Mouse (Mus musculus) forebrain, embryonic 15.5 days (tissue): ENCODE measurements at regions not wholly inside any gene's neighbourhood (a gene's known extent, or its start where the extent isn't known, plus 50 kb on each side); places are given as distances from the start of the nearest gene placed in this dataset.

ENCODE experiments used
- ATAC-seq: fragments of 200-750 bp; cut with Nextera tagmentation; replicated peaks from 2 replicates; pipeline ENCODE4 v1.8.0; 2017; ENCODE audit warnings: mild to moderate bottlenecking, moderate TSS enrichment, moderate library complexity
- H3K27ac ChIP-seq: fragments of 300-500 bp; sonication (generic); replicated peaks from 2 replicates; pipeline ENCODE4 v1.5.1; 2015; ENCODE audit warnings: mild to moderate bottlenecking, inconsistent platforms
- H3K27me3 ChIP-seq: fragments of 300-500 bp; sonication (generic); 2 replicates; pipeline ENCODE4 v1.6.1; 2015; ENCODE audit warnings: inconsistent platforms
- H3K36me3 ChIP-seq: fragments of 300-500 bp; sonication (generic); 2 replicates; pipeline ENCODE4 v1.6.1; 2015; ENCODE audit warnings: mild to moderate bottlenecking, inconsistent platforms
- H3K4me1 ChIP-seq: fragments of 300-500 bp; sonication (generic); 2 replicates; pipeline ENCODE4 v1.6.1; 2015; ENCODE audit warnings: inconsistent platforms
- H3K4me2 ChIP-seq: fragments of 300-500 bp; sonication (generic); replicated peaks from 2 replicates; pipeline ENCODE4 v1.6.1; 2015; ENCODE audit warnings: mild to moderate bottlenecking, inconsistent platforms
- H3K4me3 ChIP-seq: fragments of 300-500 bp; sonication (generic); 2 replicates; pipeline ENCODE4 v1.5.1; 2015; ENCODE audit warnings: mild to moderate bottlenecking, inconsistent platforms
- H3K9ac ChIP-seq: fragments of 300-500 bp; sonication (generic); replicated peaks from 2 replicates; pipeline ENCODE4 v1.6.1; 2015; ENCODE audit warnings: mild to moderate bottlenecking, inconsistent platforms
- H3K9me3 ChIP-seq: fragments of 300-500 bp; sonication (generic); 2 replicates; pipeline ENCODE4 v1.6.1; 2016; ENCODE audit warnings: inconsistent platforms
- WGBS: fragments of 180-500 bp; shearing (Covaris S2); methylation state at CpG from one replicate; pipeline ENCODE4 v1.1.7; 2015; ENCODE audit warnings: mixed read lengths; 5-methylcytosine and 5-hydroxymethylcytosine counted together

DNA sequence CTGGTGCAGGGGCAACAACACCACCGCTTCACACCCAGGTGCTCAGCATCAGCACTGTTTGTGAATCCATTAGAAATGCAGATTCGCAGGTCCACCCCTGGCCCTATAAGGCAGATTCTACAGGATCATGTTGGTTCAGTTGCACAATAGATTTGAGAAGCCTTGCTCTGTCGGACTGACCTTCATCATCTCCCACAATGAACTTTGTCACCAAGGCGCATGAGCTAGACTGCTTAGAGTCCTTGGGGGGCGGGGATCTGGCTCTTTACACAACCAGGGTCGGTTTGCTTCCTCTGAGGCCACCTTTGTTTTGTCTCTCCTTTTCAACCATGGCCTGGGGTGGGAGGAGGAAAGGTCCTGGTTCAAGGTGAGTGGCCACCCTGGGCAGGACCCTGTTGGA lies 209.7 kb downstream of the Igsf11 start:
- no peak for ATAC-seq

DNA sequence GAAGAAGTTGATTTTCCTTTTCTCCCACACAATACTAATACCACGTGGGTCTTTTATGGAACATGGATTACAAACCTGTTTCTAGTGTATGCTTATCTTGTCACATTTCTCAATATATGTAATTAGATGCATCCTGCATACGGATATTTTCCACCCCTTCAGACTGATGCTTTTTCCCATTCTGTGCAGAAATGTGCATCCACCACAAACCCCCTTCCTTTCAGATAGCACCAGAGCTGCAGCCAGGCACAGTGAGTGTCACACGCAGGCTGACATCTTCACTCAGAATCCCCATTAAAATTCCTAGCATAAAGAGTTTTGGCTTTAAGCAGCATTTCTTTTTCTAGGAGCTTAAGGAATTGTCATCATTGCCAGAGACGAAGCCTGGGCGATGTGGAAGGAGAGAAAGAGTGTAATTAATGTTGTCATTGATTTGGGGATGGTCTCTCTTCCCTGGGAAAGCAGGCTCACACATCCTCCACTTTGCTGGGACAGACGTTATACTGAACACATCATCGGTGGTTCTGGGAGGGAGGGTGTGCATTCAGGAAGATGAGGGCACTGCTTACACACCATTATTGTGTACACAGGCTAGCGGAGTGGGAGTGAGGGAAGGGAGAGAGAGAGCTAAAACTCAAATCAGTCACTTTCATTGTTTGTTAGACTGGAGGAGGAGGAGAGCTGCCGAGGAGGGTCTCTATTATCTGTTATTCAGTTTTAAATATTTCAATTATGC lies 211.1 kb downstream of the Igsf11 start:
- Histone ChIP-seq H3K9ac (no peak overlapping the region), H3K27ac (peak overlapping the region; percentile 25), H3K36me3 (no peaks in the 10 kb centered on the region), H3K9me3 (no peaks in the 10 kb centered on the region), H3K4me2 (no peak overlapping the region), H3K4me3 (no peak overlapping the region), H3K27me3 (no peaks in the 10 kb centered on the region), H3K4me1 (no peaks in the 10 kb centered on the region; the same call in 1 of the 2 replicates)
- 37% methylated on average over 9 of the region's 9 CpGs for WGBS
- ATAC-seq: peak; percentile 79

More for the DNA sequence above, 209.7 kb downstream of the Igsf11 start:
- H3K4me3 ChIP-seq: no peak overlapping the region
- 49% methylated on average over 6 of the region's 6 CpGs for WGBS
- H3K27me3 ChIP-seq: no peaks in the 10 kb centered on the region
- no peaks in the 10 kb centered on the region for H3K36me3 ChIP-seq
- no peak overlapping the region for H3K27ac ChIP-seq
- no peak overlapping the region for H3K9ac ChIP-seq
- H3K4me1 ChIP-seq: no peaks in the 10 kb centered on the region; the same call in 1 of the 2 replicates
- no peak overlapping the region for H3K4me2 ChIP-seq
- H3K9me3 ChIP-seq: no peaks in the 10 kb centered on the region

DNA sequence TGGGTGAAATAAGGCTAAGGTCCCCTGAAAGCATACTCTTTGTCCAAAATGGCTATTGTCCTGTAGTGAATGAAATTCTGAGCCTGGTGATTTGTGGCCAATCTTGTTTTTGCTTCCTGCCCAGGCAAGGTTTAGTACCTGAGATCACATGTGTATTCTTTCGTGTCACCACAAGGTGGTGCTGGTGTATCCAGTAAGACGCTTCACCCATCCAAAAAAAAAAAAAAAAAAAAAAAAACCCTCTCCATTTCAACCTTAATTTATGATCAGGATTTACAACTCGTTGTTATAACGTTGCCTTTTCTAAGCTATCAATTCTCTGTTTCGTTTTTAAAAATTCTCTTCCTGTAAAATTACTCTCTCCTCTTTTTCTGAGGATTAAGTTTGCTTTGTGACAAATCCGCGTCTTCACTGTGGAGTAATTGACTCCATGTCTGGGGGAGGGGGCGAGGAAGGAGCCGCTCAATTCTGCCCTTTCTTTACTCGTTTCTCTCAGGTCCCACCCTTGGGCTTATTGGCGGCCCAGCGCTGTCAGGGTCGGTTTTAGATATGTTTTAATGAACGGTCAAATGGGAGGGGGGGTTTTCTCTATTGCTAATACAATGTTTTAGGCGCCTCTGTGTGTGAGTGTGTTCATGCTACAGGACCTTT lies 217.0 kb downstream of the Igsf11 start:
- Histone ChIP-seq H3K36me3 (no peaks in the 10 kb centered on the region), H3K4me1 (peaks cover 3% of the 10 kb centered on the region; the same call in 1 of the 2 replicates), H3K4me2 (peak overlapping the region; percentile 58), H3K27ac (no peak overlapping the region; the same call in 1 of the 2 replicates), H3K9me3 (no peaks in the 10 kb centered on the region), H3K4me3 (peak overlapping the region; percentile 40), H3K9ac (peak overlapping the region; percentile 25; the same call in 1 of the 2 replicates), H3K27me3 (no peaks in the 10 kb centered on the region)
- WGBS: 17% methylated on average over 15 of the region's 15 CpGs
- peak; percentile 79 for ATAC-seq

GRCm38 (mm10) chr16:39110089-39110488 lies 217.6 kb downstream of the Igsf11 start:
- ATAC-seq: peak; percentile 61; the same call in 1 of the 2 replicates
- Histone ChIP-seq H3K27ac (no peak overlapping the region), H3K4me3 (peak overlapping the region; percentile 40; the same call in 1 of the 2 replicates)

DNA sequence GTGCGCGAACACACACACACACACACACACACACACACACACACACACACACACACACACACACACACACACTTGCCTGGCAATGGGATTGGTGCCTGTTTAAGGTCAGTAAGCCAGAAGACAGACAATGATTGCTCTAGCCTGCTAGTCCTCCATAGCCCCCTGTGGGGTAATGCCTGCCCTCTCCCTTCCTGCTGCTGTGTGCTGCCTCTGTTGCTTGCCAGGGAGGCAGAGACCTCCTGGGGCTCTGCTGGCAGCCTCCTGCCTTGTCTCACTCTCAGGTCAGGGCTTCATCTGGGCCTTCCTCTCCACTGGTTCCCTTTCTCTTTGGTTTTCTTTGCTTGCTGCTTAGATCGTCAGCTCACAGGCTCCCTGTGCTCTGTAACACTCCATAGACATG lies 225.6 kb downstream of the Igsf11 start:
- 77% methylated on average over 3 of the region's 3 CpGs for WGBS
- Histone ChIP-seq H3K36me3 (no peaks in the 10 kb centered on the region), H3K4me2 (no peak overlapping the region), H3K9ac (no peak overlapping the region), H3K9me3 (no peaks in the 10 kb centered on the region), H3K27me3 (no peaks in the 10 kb centered on the region), H3K4me1 (no peaks in the 10 kb centered on the region), H3K4me3 (no peak overlapping the region), H3K27ac (no peak overlapping the region)
- no peak for ATAC-seq

More at GRCm38 (mm10) chr16:39110089-39110488, 217.6 kb downstream of the Igsf11 start:
- H3K27me3 ChIP-seq: no peaks in the 10 kb centered on the region
- WGBS: 77% methylated on average over 5 of the region's 5 CpGs
- no peak overlapping the region for H3K9ac ChIP-seq
- H3K36me3 ChIP-seq: no peaks in the 10 kb centered on the region
- H3K9me3 ChIP-seq: no peaks in the 10 kb centered on the region
- peak overlapping the region; percentile 58; the same call in 1 of the 2 replicates for H3K4me2 ChIP-seq
- H3K4me1 ChIP-seq: peaks cover 3% of the 10 kb centered on the region; the same call in 1 of the 2 replicates

- Histone ChIP-seq H3K36me3 (no peaks in the 10 kb centered on the region), H3K9me3 (no peaks in the 10 kb centered on the region), H3K27me3 (no peaks in the 10 kb centered on the region), H3K9ac (no peak overlapping the region), H3K4me3 (no peak overlapping the region), H3K27ac (no peak overlapping the region), H3K4me1 (no peaks in the 10 kb centered on the region), H3K4me2 (no peak overlapping the region)
- 56% methylated on average over 4 of the region's 4 CpGs for WGBS
- no peak for ATAC-seq
Measured at GRCm38 (mm10) chr16:39119811-39120210, 227.3 kb downstream of the Igsf11 start.

GRCm38 (mm10) chr16:39123445-39123952 lies 231.0 kb downstream of the Igsf11 start:
- H3K27me3 ChIP-seq: no peaks in the 10 kb centered on the region
- H3K27ac ChIP-seq: no peak overlapping the region
- ATAC-seq: no peak
- no peaks in the 10 kb centered on the region for H3K4me1 ChIP-seq
- H3K36me3 ChIP-seq: no peaks in the 10 kb centered on the region
- no peak overlapping the region for H3K9ac ChIP-seq
- 81% methylated on average over 8 of the region's 8 CpGs for WGBS
- H3K4me3 ChIP-seq: no peak overlapping the region
- no peak overlapping the region for H3K4me2 ChIP-seq
- no peaks in the 10 kb centered on the region for H3K9me3 ChIP-seq

DNA sequence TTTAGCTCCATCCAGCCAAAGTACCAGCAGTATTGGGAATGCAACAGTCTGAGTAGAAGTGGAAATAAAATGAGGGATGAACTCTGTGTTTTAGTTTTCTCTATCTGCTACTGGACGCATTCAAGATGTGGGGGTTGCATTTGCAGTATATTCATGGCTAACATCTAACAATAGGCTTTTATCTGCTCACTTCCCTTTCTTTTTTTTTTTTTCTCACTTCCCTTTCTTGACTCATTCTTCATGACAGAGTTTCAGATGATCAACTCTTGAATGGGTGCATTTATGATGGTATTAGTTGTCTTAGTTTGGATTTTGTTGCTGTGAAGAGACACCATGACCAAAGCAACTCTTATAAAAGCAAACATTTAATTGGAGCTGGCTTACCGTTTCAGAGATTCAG lies 240.0 kb downstream of the Igsf11 start:
- no peaks in the 10 kb centered on the region for H3K4me1 ChIP-seq
- no peak overlapping the region for H3K4me3 ChIP-seq
- H3K36me3 ChIP-seq: no peaks in the 10 kb centered on the region
- no peak for ATAC-seq
- H3K27me3 ChIP-seq: no peaks in the 10 kb centered on the region
- H3K27ac ChIP-seq: no peak overlapping the region
- H3K9ac ChIP-seq: no peak overlapping the region
- WGBS: 88% methylated on average over 2 of the region's 2 CpGs
- no peaks in the 10 kb centered on the region for H3K9me3 ChIP-seq
- no peak overlapping the region for H3K4me2 ChIP-seq

DNA sequence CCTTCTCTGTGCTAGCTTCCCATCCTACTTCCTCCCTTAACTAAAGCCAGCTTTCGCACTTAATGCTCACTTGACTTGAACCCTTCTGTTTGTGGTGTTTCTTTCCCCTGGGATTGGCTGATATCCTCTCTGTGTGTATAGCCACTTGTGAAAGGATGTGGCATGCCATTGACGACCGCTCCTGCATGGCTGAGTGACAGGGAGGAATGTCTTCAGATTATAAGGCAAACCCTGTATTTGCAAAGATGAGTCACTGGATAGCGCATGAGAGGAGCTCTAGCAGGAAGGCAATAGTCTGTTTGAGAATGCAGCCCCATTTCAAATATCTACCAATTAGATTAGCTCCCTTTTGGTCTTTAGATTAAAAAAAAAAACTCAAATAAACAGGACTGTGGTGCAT lies 243.3 kb downstream of the Igsf11 start:
- no peak overlapping the region for H3K27ac ChIP-seq
- no peak for ATAC-seq
- H3K4me1 ChIP-seq: no peaks in the 10 kb centered on the region
- H3K9ac ChIP-seq: no peak overlapping the region
- H3K9me3 ChIP-seq: no peaks in the 10 kb centered on the region
- H3K27me3 ChIP-seq: no peaks in the 10 kb centered on the region
- no peaks in the 10 kb centered on the region for H3K36me3 ChIP-seq
- WGBS: 72% methylated on average over 4 of the region's 4 CpGs
- H3K4me2 ChIP-seq: no peak overlapping the region
- no peak overlapping the region for H3K4me3 ChIP-seq

GRCm38 (mm10) chr16:39147151-39147550 lies 254.7 kb downstream of the Igsf11 start:
- Histone ChIP-seq H3K27me3 (no peaks in the 10 kb centered on the region), H3K27ac (no peak overlapping the region), H3K4me1 (no peaks in the 10 kb centered on the region), H3K9me3 (no peaks in the 10 kb centered on the region), H3K9ac (no peak overlapping the region), H3K4me3 (no peak overlapping the region), H3K36me3 (no peaks in the 10 kb centered on the region), H3K4me2 (no peak overlapping the region)
- WGBS: 55% methylated on average over 2 of the region's 2 CpGs
- ATAC-seq: no peak

- Histone ChIP-seq H3K4me2 (no peak overlapping the region), H3K27ac (no peak overlapping the region), H3K4me1 (no peaks in the 10 kb centered on the region), H3K27me3 (no peaks in the 10 kb centered on the region), H3K4me3 (no peak overlapping the region), H3K9ac (no peak overlapping the region), H3K9me3 (no peaks in the 10 kb centered on the region), H3K36me3 (no peaks in the 10 kb centered on the region)
- 43% methylated on average over 9 of the region's 9 CpGs for WGBS
- peak; percentile 66 for ATAC-seq
Measured at GRCm38 (mm10) chr16:39151325-39152318, 259.2 kb downstream of the Igsf11 start.
